Mouse (Mus musculus) limb, embryonic 14.5 days (tissue): ENCODE results near the gene Srpk2. TPM values are rescaled to one million over a fixed set of nuclear protein-coding genes. Genes with fewer than 3 reads are reported as not detected.

ENCODE experiments used
- ATAC-seq: fragments of 200-750 bp; cut with Nextera tagmentation; 2 replicates; pipeline ENCODE4 v1.8.0; 2017; ENCODE audit warnings: low read depth, moderate number of reproducible peaks, moderate TSS enrichment; ENCODE audit not compliant: low FRiP score
- DNase-seq: peaks from one replicate; pipeline ENCODE4 v3.0.0-alpha.2; 2015; ENCODE audit warnings: low spot score
- H3K27ac ChIP-seq: fragments of 300-500 bp; sonication (generic); replicated peaks from 2 replicates; pipeline ENCODE4 v1.5.1; 2014; ENCODE audit warnings: low read depth, mild to moderate bottlenecking, low read length, moderate library complexity, mixed read lengths
- H3K27me3 ChIP-seq: fragments of 300-500 bp; sonication (generic); 2 replicates; pipeline ENCODE4 v1.6.1; 2014; ENCODE audit warnings: low read length, mixed read lengths; ENCODE audit not compliant: control insufficient read depth, insufficient read depth
- H3K36me3 ChIP-seq: fragments of 300-500 bp; sonication (generic); 2 replicates; pipeline ENCODE4 v1.6.1; 2014; ENCODE audit warnings: mild to moderate bottlenecking, low read length, moderate library complexity, mixed read lengths; ENCODE audit not compliant: control insufficient read depth, insufficient read depth
- H3K4me1 ChIP-seq: fragments of 300-500 bp; sonication (generic); 2 replicates; pipeline ENCODE4 v1.6.1; 2014; ENCODE audit warnings: antibody characterized with exemption, low read length, mixed read lengths; ENCODE audit not compliant: control insufficient read depth, insufficient read depth
- H3K4me2 ChIP-seq: fragments of 300-500 bp; sonication (generic); replicated peaks from 2 replicates; pipeline ENCODE4 v1.6.1; 2014; ENCODE audit warnings: low read depth, mild to moderate bottlenecking, low read length, moderate library complexity; ENCODE audit not compliant: severe bottlenecking
- H3K4me3 ChIP-seq: fragments of 300-500 bp; sonication (generic); replicated peaks from 2 replicates; pipeline ENCODE4 v1.5.1; 2014; ENCODE audit warnings: low read length
- H3K9ac ChIP-seq: fragments of 300-500 bp; sonication (generic); 2 replicates; pipeline ENCODE4 v1.6.1; 2014; ENCODE audit warnings: mild to moderate bottlenecking, low read depth, low read length, moderate library complexity; ENCODE audit not compliant: severe bottlenecking
- H3K9me3 ChIP-seq: fragments of 300-500 bp; sonication (generic); 2 replicates; pipeline ENCODE4 v1.6.1; 2016; ENCODE audit warnings: low read length; ENCODE audit not compliant: control insufficient read depth
- POLR2A ChIP-seq: fragments of 200-500 bp; IDR thresholded peaks from 2 replicates; pipeline ENCODE4 v1.8.0; 2012; ENCODE audit warnings: inconsistent platforms, mild to moderate bottlenecking, moderate library complexity, borderline replicate concordance; ENCODE audit not compliant: insufficient read depth, insufficient read length; ENCODE audit errors: extremely low read depth
- WGBS: fragments of 180-500 bp; shearing (Covaris S2); extraction: QIAGEN DNeasy Blood & Tissue Kit; methylation state at CpG from one replicate; pipeline ENCODE4 v1.1.7; 2014; 5-methylcytosine and 5-hydroxymethylcytosine counted together
- polyA plus RNA-seq, 2 experiments: library from polyadenylated mRNA; depleted of rRNA in 1 of 2; stranded (reverse) in 1 of 2; unstranded in 1 of 2; fragments of >200 nt; fragmentation: Nextera tagmentation in 1 of 2; extraction: Ambion mirVana in 1 of 2; gene quantifications; 2 replicates each; pipeline versions ENCODE4 v1.2.1 to v1.2.3; 2012 to 2014

Gene Srpk2
- polyA plus RNA-seq, 2 experiments, result 44.1 to 60.8 TPM

- H3K4me1 ChIP-seq, result no peaks in the 10 kb centered on the region
- no peak for TF ChIP-seq POLR2A
- H3K4me2 ChIP-seq, result no peak overlapping the region
- no peak overlapping the region for H3K9ac ChIP-seq
- no peak overlapping the region for H3K4me3 ChIP-seq
- ATAC-seq (no peak), DNase-seq (no peak)
- H3K27me3 ChIP-seq, result no peaks in the 10 kb centered on the region
- 95% methylated on average over 8 of the region's 8 CpGs for WGBS
- H3K36me3 ChIP-seq, result no peaks in the 10 kb centered on the region
- H3K27ac ChIP-seq, result no peak overlapping the region
- no peaks in the 10 kb centered on the region for H3K9me3 ChIP-seq
These were observed 47.1 kb downstream of the Srpk2 start for GRCm38 (mm10) chr5:23637337-23637736.

GRCm38 (mm10) chr5:23631490-23631889 lies 52.9 kb downstream of the Srpk2 start:
- 21% methylated on average over 1 of the region's 1 CpGs for WGBS

GRCm38 (mm10) chr5:23627221-23627620 lies 57.2 kb downstream of the Srpk2 start:
- TF ChIP-seq POLR2A, result no peak
- ATAC-seq, result no peak
- Histone ChIP-seq H3K4me2 (no peak overlapping the region), H3K9ac (no peak overlapping the region), H3K27me3 (no peaks in the 10 kb centered on the region), H3K4me1 (0 out of 2 replicates have a peak, but pooled peaks cover 4% of the 10 kb centered on the region), H3K9me3 (no peaks in the 10 kb centered on the region), H3K4me3 (no peak overlapping the region), H3K27ac (no peak overlapping the region), H3K36me3 (no peaks in the 10 kb centered on the region)
- WGBS, result 83% methylated on average over 5 of the region's 5 CpGs
- DNase-seq, result no peak

More at GRCm38 (mm10) chr5:23631490-23631889, 52.9 kb downstream of the Srpk2 start:
- H3K27me3 ChIP-seq, result no peaks in the 10 kb centered on the region
- no peak for TF ChIP-seq POLR2A
- H3K27ac ChIP-seq, result no peak overlapping the region
- no peak overlapping the region for H3K4me2 ChIP-seq
- no peak overlapping the region for H3K9ac ChIP-seq
- no peak overlapping the region for H3K4me3 ChIP-seq
- H3K4me1 ChIP-seq, result 0 out of 2 replicates have a peak, but pooled peaks cover 4% of the 10 kb centered on the region
- no peak for ATAC-seq
- H3K9me3 ChIP-seq, result no peaks in the 10 kb centered on the region
- DNase-seq, result no peak
- H3K36me3 ChIP-seq, result no peaks in the 10 kb centered on the region

GRCm38 (mm10) chr5:23626173-23626572 lies 58.2 kb downstream of the Srpk2 start:
- DNase-seq, result no peak
- Histone ChIP-seq H3K9ac (no peak overlapping the region), H3K9me3 (no peaks in the 10 kb centered on the region), H3K36me3 (no peaks in the 10 kb centered on the region), H3K4me2 (no peak overlapping the region), H3K4me3 (no peak overlapping the region), H3K27me3 (no peaks in the 10 kb centered on the region), H3K4me1 (no peaks in the 10 kb centered on the region), H3K27ac (no peak overlapping the region)
- TF ChIP-seq POLR2A, result no peak
- 76% methylated on average over 2 of the region's 2 CpGs for WGBS
- ATAC-seq, result no peak

GRCm38 (mm10) chr5:23620621-23621020 lies 63.8 kb downstream of the Srpk2 start:
- Histone ChIP-seq H3K4me1 (peaks cover under 1% of the 10 kb centered on the region; the same call in 1 of the 2 replicates), H3K4me2 (no peak overlapping the region), H3K27ac (no peak overlapping the region), H3K36me3 (no peaks in the 10 kb centered on the region), H3K9ac (no peak overlapping the region), H3K9me3 (no peaks in the 10 kb centered on the region), H3K27me3 (no peaks in the 10 kb centered on the region), H3K4me3 (no peak overlapping the region)
- DNase-seq (no peak), ATAC-seq (no peak)
- TF ChIP-seq POLR2A, result no peak
- WGBS, result 83% methylated on average over 8 of the region's 8 CpGs

GRCm38 (mm10) chr5:23618656-23619055 lies 65.8 kb downstream of the Srpk2 start:
- Histone ChIP-seq H3K4me3 (no peak overlapping the region), H3K9ac (no peak overlapping the region), H3K4me1 (peaks cover 9% of the 10 kb centered on the region; the same call in 1 of the 2 replicates), H3K27me3 (no peaks in the 10 kb centered on the region), H3K27ac (no peak overlapping the region), H3K9me3 (no peaks in the 10 kb centered on the region), H3K36me3 (no peaks in the 10 kb centered on the region), H3K4me2 (no peak overlapping the region)
- 86% methylated on average over 7 of the region's 7 CpGs for WGBS
- ATAC-seq (no peak), DNase-seq (no peak)
- TF ChIP-seq POLR2A, result no peak
